Mouse (Mus musculus) retina, embryonic 14.5 days (tissue): ENCODE data around the gene Fkbp5.

Experiments
- DNase-seq: peaks from one replicate; pipeline ENCODE4 v3.0.0-alpha.2; 2015; ENCODE audit warnings: low spot score

Fkbp5 gene

GRCm38 (mm10) chr17:28504182-28504581 lies 13.1 kb downstream of the Fkbp5 start:
- no peak for DNase-seq

- DNase-seq = no peak
These were observed 15.0 kb downstream of the Fkbp5 start for GRCm38 (mm10) chr17:28502196-28502821.

GRCm38 (mm10) chr17:28500465-28500864 lies 16.9 kb downstream of the Fkbp5 start:
- DNase-seq = no peak

- DNase-seq = no peak
These were observed 18.1 kb downstream of the Fkbp5 start for GRCm38 (mm10) chr17:28499190-28499589.

GRCm38 (mm10) chr17:28495832-28496231 lies 21.5 kb downstream of the Fkbp5 start:
- no peak for DNase-seq

- peak; percentile 55 for DNase-seq
These were observed 26.1 kb downstream of the Fkbp5 start for GRCm38 (mm10) chr17:28491035-28491770.

- no peak for DNase-seq
These were observed 28.9 kb downstream of the Fkbp5 start for GRCm38 (mm10) chr17:28488258-28489013.

GRCm38 (mm10) chr17:28487584-28488257 lies 29.6 kb downstream of the Fkbp5 start:
- no peak for DNase-seq

- no peak for DNase-seq
These were observed 30.6 kb downstream of the Fkbp5 start for GRCm38 (mm10) chr17:28486720-28487119.

GRCm38 (mm10) chr17:28485977-28486400 lies 31.3 kb downstream of the Fkbp5 start:
- DNase-seq = peak; percentile 99

- no peak for DNase-seq
These were observed 31.8 kb downstream of the Fkbp5 start for GRCm38 (mm10) chr17:28485446-28485948.

GRCm38 (mm10) chr17:28484704-28485445 lies 32.5 kb downstream of the Fkbp5 start:
- peak; percentile 71 for DNase-seq

GRCm38 (mm10) chr17:28477421-28477820 lies 39.9 kb downstream of the Fkbp5 start:
- no peak for DNase-seq

GRCm38 (mm10) chr17:28476441-28476840 lies 40.9 kb downstream of the Fkbp5 start:
- DNase-seq = no peak

- DNase-seq = no peak
These were observed 41.6 kb downstream of the Fkbp5 start for GRCm38 (mm10) chr17:28475593-28476325.

- DNase-seq = no peak
These were observed 44.6 kb downstream of the Fkbp5 start for GRCm38 (mm10) chr17:28472696-28473095.

GRCm38 (mm10) chr17:28470876-28471275 lies 46.5 kb downstream of the Fkbp5 start:
- no peak for DNase-seq

- no peak for DNase-seq
These were observed 49.6 kb downstream of the Fkbp5 start for GRCm38 (mm10) chr17:28467749-28468148.

GRCm38 (mm10) chr17:28465968-28466367 lies 51.4 kb downstream of the Fkbp5 start:
- no peak for DNase-seq

GRCm38 (mm10) chr17:28463701-28464443 lies 53.5 kb downstream of the Fkbp5 start:
- DNase-seq = no peak
